Mouse (Mus musculus) heart, embryonic 15.5 days (tissue): Measurements from ENCODE around the gene Bcl3. TPM values are rescaled to one million over a fixed set of nuclear protein-coding genes. Genes with fewer than 3 reads are reported as not detected.
"Not testable (repeated sequence)": the region's sequence is repeated elsewhere in the genome, so short reads cannot be mapped to it uniquely, and the experiment has no call there.

Source experiments
- ATAC-seq: fragments of 200-750 bp; cut with Nextera tagmentation; replicated peaks from 2 replicates; pipeline ENCODE4 v1.8.0; 2017; ENCODE audit warnings: low read depth, moderate TSS enrichment; ENCODE audit not compliant: insufficient number of reproducible peaks, insufficient read depth, low FRiP score
- H3K27ac ChIP-seq: fragments of 300-500 bp; sonication (generic); 2 replicates; pipeline ENCODE4 v1.5.1; 2015; ENCODE audit warnings: mild to moderate bottlenecking, inconsistent platforms
- H3K27me3 ChIP-seq: fragments of 300-500 bp; sonication (generic); 2 replicates; pipeline ENCODE4 v1.6.1; 2015; ENCODE audit warnings: inconsistent platforms
- H3K36me3 ChIP-seq: fragments of 300-500 bp; sonication (generic); 2 replicates; pipeline ENCODE4 v1.6.1; 2015; ENCODE audit warnings: mild to moderate bottlenecking, inconsistent platforms
- H3K4me1 ChIP-seq: fragments of 300-500 bp; sonication (generic); replicated peaks from 2 replicates; pipeline ENCODE4 v1.6.1; 2015; ENCODE audit warnings: inconsistent platforms
- H3K4me2 ChIP-seq: fragments of 300-500 bp; sonication (generic); 2 replicates; pipeline ENCODE4 v1.6.1; 2015; ENCODE audit warnings: inconsistent platforms, mild to moderate bottlenecking, moderate library complexity
- H3K4me3 ChIP-seq: fragments of 300-500 bp; sonication (generic); 2 replicates; pipeline ENCODE4 v1.5.1; 2015; ENCODE audit warnings: mild to moderate bottlenecking, inconsistent platforms
- H3K9ac ChIP-seq: fragments of 300-500 bp; sonication (generic); 2 replicates; pipeline ENCODE4 v1.6.1; 2015; ENCODE audit warnings: mild to moderate bottlenecking, inconsistent platforms
- H3K9me3 ChIP-seq: fragments of 300-500 bp; sonication (generic); replicated peaks from 2 replicates; pipeline ENCODE4 v1.6.1; 2016; ENCODE audit warnings: inconsistent platforms
- WGBS: fragments of 180-500 bp; shearing (Covaris S2); methylation state at CpG from one replicate; pipeline ENCODE4 v1.1.7; 2015; ENCODE audit warnings: mixed read lengths; 5-methylcytosine and 5-hydroxymethylcytosine counted together
- polyA plus RNA-seq: library from polyadenylated mRNA; unstranded; fragments of >200 nt; fragmentation: Nextera tagmentation; extraction: Ambion mirVana; gene quantifications from 2 replicates; pipeline ENCODE4 v1.2.1, GENCODE M21; 2015

The Bcl3 gene
- polyA plus RNA-seq, 1 experiment from 2014 or later, result 2.0 TPM

GRCm38 (mm10) chr7:19796697-19797588 is 25.6 kb downstream of the Bcl3 start, which contains the start of gene Cblc:
TSS of gene Cblc (minus strand) at chr7:19796809.
- Histone ChIP-seq H3K9me3 (no peaks in the 10 kb centered on the region), H3K27ac (no peak within 1 kb of the TSS), H3K27me3 (peaks cover 22% of the 10 kb centered on the region), H3K4me1 (peaks cover 9% of the 10 kb centered on the region), H3K36me3 (no peaks in the 10 kb centered on the region), H3K9ac (0 out of 2 replicates have a peak within 1 kb of the TSS, but pooled peaks have one; percentile 33), H3K4me2 (peak within 1 kb of the TSS; percentile 50), H3K4me3 (peak within 1 kb of the TSS; percentile 32)
- ATAC-seq, result peak; percentile 44
- WGBS, result 3% methylated on average over 32 of the region's 32 CpGs

- 14% methylated on average over 18 of the region's 18 CpGs for WGBS
- no peak overlapping the region for H3K27ac ChIP-seq
Measured at GRCm38 (mm10) chr7:19796254-19796653, 26.3 kb downstream of the Bcl3 start.

GRCm38 (mm10) chr7:19795236-19795635 is 27.3 kb downstream of the Bcl3 start:
- Histone ChIP-seq H3K4me1 (peaks cover 10% of the 10 kb centered on the region), H3K9ac (no peak overlapping the region), H3K4me2 (no peak overlapping the region), H3K4me3 (no peak overlapping the region), H3K27me3 (peaks cover 22% of the 10 kb centered on the region), H3K36me3 (no peaks in the 10 kb centered on the region), H3K27ac (no peak overlapping the region), H3K9me3 (no peaks in the 10 kb centered on the region)
- WGBS, result 61% methylated on average over 2 of the region's 2 CpGs
- ATAC-seq, result no peak

More at GRCm38 (mm10) chr7:19796254-19796653, 26.3 kb downstream of the Bcl3 start:
- Histone ChIP-seq H3K4me2 (peak overlapping the region; percentile 50), H3K9ac (0 out of 2 replicates have a peak overlapping the region, but pooled peaks have one; percentile 33), H3K27me3 (peaks cover 22% of the 10 kb centered on the region), H3K36me3 (no peaks in the 10 kb centered on the region), H3K4me3 (peak overlapping the region; percentile 32), H3K9me3 (no peaks in the 10 kb centered on the region), H3K4me1 (peaks cover 9% of the 10 kb centered on the region)
- no peak for ATAC-seq

- Histone ChIP-seq H3K36me3 (no peaks in the 10 kb centered on the region), H3K4me1 (peaks cover 14% of the 10 kb centered on the region), H3K4me2 (no peak overlapping the region), H3K27me3 (peaks cover 22% of the 10 kb centered on the region), H3K27ac (no peak overlapping the region), H3K4me3 (no peak overlapping the region), H3K9ac (no peak overlapping the region), H3K9me3 (no peaks in the 10 kb centered on the region)
- ATAC-seq, result no peak
- WGBS, result 78% methylated on average over 19 of the region's 19 CpGs
Measured at GRCm38 (mm10) chr7:19792701-19793630, 29.6 kb downstream of the Bcl3 start.

- 84% methylated on average over 2 of the region's 2 CpGs for WGBS
- not testable (repeated sequence) for H3K9me3 ChIP-seq, ATAC-seq, H3K4me3 ChIP-seq, H3K4me1 ChIP-seq, H3K9ac ChIP-seq, H3K27ac ChIP-seq, H3K4me2 ChIP-seq, H3K36me3 ChIP-seq
- H3K27me3 ChIP-seq, result peaks cover 14% of the 10 kb centered on the region
Measured at GRCm38 (mm10) chr7:19791504-19791903, 31.1 kb downstream of the Bcl3 start.

- H3K4me1 ChIP-seq, result peaks cover 6% of the 10 kb centered on the region
- ATAC-seq, result peak; percentile 61
- peak overlapping the region; percentile 47; the same call in 1 of the 2 replicates for H3K27ac ChIP-seq
- WGBS, result under 1% methylated on average over 19 of the region's 19 CpGs
- H3K4me3 ChIP-seq, result peak overlapping the region; percentile 50
- no peaks in the 10 kb centered on the region; the same call in 1 of the 2 replicates for H3K27me3 ChIP-seq
- peak overlapping the region; percentile 63 for H3K9ac ChIP-seq
- no peaks in the 10 kb centered on the region for H3K9me3 ChIP-seq
- peak overlapping the region; percentile 91 for H3K4me2 ChIP-seq
- H3K36me3 ChIP-seq, result no peaks in the 10 kb centered on the region
Measured at GRCm38 (mm10) chr7:19789904-19790347, 32.6 kb downstream of the Bcl3 start.

- Histone ChIP-seq H3K27me3 (no peaks in the 10 kb centered on the region; the same call in 1 of the 2 replicates), H3K27ac (no peak overlapping the region), H3K4me2 (no peak overlapping the region), H3K4me3 (no peak overlapping the region), H3K9ac (no peak overlapping the region), H3K9me3 (no peaks in the 10 kb centered on the region), H3K4me1 (peaks cover 6% of the 10 kb centered on the region), H3K36me3 (no peaks in the 10 kb centered on the region)
- 38% methylated on average over 12 of the region's 12 CpGs for WGBS
- ATAC-seq, result no peak
Measured at GRCm38 (mm10) chr7:19785874-19786458, 36.6 kb downstream of the Bcl3 start.

- no peak overlapping the region for H3K27ac ChIP-seq
- no peaks in the 10 kb centered on the region for H3K27me3 ChIP-seq
- H3K4me2 ChIP-seq, result no peak overlapping the region
- peaks cover 3% of the 10 kb centered on the region for H3K4me1 ChIP-seq
- no peaks in the 10 kb centered on the region for H3K36me3 ChIP-seq
- H3K9me3 ChIP-seq, result no peaks in the 10 kb centered on the region
- no peak for ATAC-seq
- 26% methylated on average over 11 of the region's 11 CpGs for WGBS
- no peak overlapping the region for H3K9ac ChIP-seq
- no peak overlapping the region for H3K4me3 ChIP-seq
Measured at GRCm38 (mm10) chr7:19784764-19785535, 37.6 kb downstream of the Bcl3 start.

GRCm38 (mm10) chr7:19783630-19784029 is 38.9 kb downstream of the Bcl3 start:
- no peak overlapping the region for H3K9ac ChIP-seq
- ATAC-seq, result no peak

GRCm38 (mm10) chr7:19782645-19783044 is 39.9 kb downstream of the Bcl3 start:
- Histone ChIP-seq H3K9me3 (no peaks in the 10 kb centered on the region), H3K36me3 (no peaks in the 10 kb centered on the region), H3K27ac (no peak overlapping the region), H3K9ac (no peak overlapping the region), H3K4me2 (no peak overlapping the region), H3K4me1 (no peaks in the 10 kb centered on the region; the same call in 1 of the 2 replicates), H3K27me3 (no peaks in the 10 kb centered on the region), H3K4me3 (no peak overlapping the region)
- no peak for ATAC-seq
- 80% methylated on average over 4 of the region's 4 CpGs for WGBS

More at GRCm38 (mm10) chr7:19783630-19784029, 38.9 kb downstream of the Bcl3 start:
- 66% methylated on average over 8 of the region's 8 CpGs for WGBS
- no peak overlapping the region for H3K4me2 ChIP-seq
- no peaks in the 10 kb centered on the region for H3K9me3 ChIP-seq
- no peak overlapping the region for H3K4me3 ChIP-seq
- no peaks in the 10 kb centered on the region for H3K27me3 ChIP-seq
- H3K27ac ChIP-seq, result no peak overlapping the region
- no peaks in the 10 kb centered on the region; the same call in 1 of the 2 replicates for H3K4me1 ChIP-seq
- no peaks in the 10 kb centered on the region for H3K36me3 ChIP-seq
